Mouse (Mus musculus) mammary gland, adult 2 months (tissue): ENCODE data around the gene Casz1. TPM values are rescaled to one million over a fixed set of nuclear protein-coding genes. Genes with fewer than 3 reads are reported as not detected.

Source experiments
- polyA plus RNA-seq: library from polyadenylated mRNA; depleted of rRNA; stranded (reverse); fragments of >200 nt; gene quantifications from 2 replicates; pipeline ENCODE4 v1.2.3, GENCODE M21; 2012; ENCODE audit warnings: low replicate concordance; rRNA removed

The Casz1 gene
- polyA plus RNA-seq: 15.6 and 22.6 TPM in 2 replicates

DNA sequence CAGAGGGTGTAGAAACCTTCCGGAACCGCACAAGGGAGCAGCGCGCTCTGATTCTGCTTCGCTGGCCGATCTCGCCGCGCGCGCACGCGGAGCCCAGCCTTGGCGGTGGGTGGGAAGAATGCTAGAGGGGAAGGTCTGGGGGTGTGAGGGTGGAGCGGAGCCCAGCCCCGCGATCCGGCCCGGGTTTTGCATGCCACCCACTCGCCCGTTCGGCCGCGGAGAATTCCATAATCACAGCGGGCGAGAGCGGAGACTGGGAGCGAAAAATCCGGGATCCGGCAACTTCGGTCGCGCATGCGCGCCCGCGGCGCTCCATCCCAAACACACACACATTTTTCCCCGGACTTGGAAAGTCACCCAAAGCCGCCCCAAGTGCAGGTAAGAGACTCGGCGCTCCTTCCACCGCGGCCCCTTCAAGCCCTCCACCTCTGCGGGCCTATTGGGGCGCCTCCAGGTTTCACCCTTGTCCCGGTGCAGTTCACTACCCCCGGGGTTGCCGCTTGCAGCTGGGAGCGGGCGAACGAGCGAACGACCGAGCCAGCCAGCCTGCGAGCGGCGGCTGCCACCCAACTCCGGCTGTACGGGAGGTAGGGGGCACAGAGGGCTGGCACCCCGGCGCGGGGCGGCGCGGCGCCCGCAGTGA, at the start of gene Casz1:
TSS of gene Casz1 (plus strand) at position 293 of the 643 bp plus-strand sequence.

Other genes with a start within 250 kb of the Casz1 start
- gene Exosc10, start 246.0 kb upstream of the Casz1 start, polyA plus RNA-seq: 25.4 and 29.5 TPM in 2 replicates
- 52.4 and 89.7 TPM in 2 replicates for gene Srm, start 212.9 kb upstream of the Casz1 start, polyA plus RNA-seq
- gene Masp2, start 201.9 kb upstream of the Casz1 start, polyA plus RNA-seq: 5.7 and 5.9 TPM in 2 replicates
- 31.8 and 84.4 TPM in 2 replicates for gene Tardbp, start 177.4 kb upstream of the Casz1 start, polyA plus RNA-seq
- gene Gm572, start 161.1 kb upstream of the Casz1 start, polyA plus RNA-seq: 0.63 TPM in 1 of 2 replicates, not detected in the other